Mouse (Mus musculus) gastrocnemius, adult 18-20 months (tissue): ENCODE data around the gene Myo1a. TPM values are rescaled to one million over a fixed set of nuclear protein-coding genes. Genes with fewer than 3 reads are reported as not detected.

ENCODE experiments used
- DNase-seq: peaks from one replicate; pipeline ENCODE4 v3.0.0; 2021; ENCODE audit warnings: low spot score
- total RNA-seq, 2 experiments: library from RNA; stranded (reverse); gene quantifications; 2 replicates each; pipeline ENCODE4 v1.2.3; 2021

Gene Myo1a
- total RNA-seq, 2 experiments from 2014 or later = not detected

GRCm38 (mm10) chr10:127728437-127728836 is 23.5 kb downstream of the Myo1a start:
- DNase-seq = no peak

DNA sequence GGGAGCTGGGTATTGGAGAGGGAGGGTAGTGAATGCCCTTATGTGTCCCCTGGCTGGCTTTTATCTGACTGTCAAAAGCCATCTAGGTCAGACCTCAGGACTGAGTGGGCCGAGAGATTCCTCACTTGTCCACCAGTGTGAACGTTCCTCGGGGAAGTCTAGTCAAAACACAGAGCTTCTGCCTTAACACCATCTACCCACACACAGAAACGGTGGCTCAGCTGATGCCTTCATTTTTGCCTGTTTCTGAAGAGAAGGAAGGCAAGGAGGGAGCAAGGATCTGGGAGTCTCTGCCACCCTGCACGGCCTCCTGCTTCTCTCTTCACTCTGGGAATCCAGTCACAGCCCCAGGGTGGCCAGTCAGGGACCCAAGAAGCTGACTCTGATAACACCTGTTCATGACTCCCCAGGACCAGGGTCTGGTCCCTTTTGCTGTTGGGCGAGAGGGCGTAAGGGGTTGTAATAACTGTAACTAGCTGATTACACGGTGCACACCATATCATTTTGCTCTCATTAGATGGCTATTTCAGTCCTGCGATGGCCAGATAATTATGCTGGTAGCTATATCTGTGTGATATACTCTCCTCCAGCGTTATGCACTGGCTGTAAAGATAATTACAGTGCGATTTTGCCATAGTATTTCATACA is 25.4 kb downstream of the Myo1a start:
- no peak for DNase-seq

GRCm38 (mm10) chr10:127730933-127731310 is 26.0 kb downstream of the Myo1a start:
- no peak for DNase-seq

GRCm38 (mm10) chr10:127731397-127731796 is 26.4 kb downstream of the Myo1a start:
- no peak for DNase-seq

GRCm38 (mm10) chr10:127734434-127734833 is 29.5 kb downstream of the Myo1a start:
- DNase-seq = no peak

DNA sequence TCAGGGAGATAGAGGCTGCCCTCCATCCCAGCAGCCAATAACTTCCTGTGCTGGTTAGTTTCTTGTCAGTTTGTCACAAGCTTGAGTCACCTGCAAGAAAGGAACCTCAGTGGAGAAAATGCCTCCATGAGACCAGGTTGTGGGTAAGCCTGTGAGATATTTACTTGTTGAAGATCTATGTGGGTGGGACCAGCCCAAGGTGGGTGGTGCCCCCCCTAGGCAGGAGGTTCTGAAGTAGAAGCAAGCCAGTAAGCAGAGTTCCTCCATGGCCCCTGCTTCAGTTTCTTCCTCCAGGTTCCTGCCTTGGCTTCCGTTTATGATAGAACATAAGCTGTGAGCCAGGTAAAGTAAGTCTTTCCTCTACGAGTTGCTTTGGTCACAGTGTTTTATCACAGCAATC is 31.3 kb downstream of the Myo1a start:
- no peak for DNase-seq

- no peak for DNase-seq
Measured at GRCm38 (mm10) chr10:127736916-127737315, 31.9 kb downstream of the Myo1a start.

GRCm38 (mm10) chr10:127737552-127737951 is 32.6 kb downstream of the Myo1a start:
- no peak for DNase-seq

DNA sequence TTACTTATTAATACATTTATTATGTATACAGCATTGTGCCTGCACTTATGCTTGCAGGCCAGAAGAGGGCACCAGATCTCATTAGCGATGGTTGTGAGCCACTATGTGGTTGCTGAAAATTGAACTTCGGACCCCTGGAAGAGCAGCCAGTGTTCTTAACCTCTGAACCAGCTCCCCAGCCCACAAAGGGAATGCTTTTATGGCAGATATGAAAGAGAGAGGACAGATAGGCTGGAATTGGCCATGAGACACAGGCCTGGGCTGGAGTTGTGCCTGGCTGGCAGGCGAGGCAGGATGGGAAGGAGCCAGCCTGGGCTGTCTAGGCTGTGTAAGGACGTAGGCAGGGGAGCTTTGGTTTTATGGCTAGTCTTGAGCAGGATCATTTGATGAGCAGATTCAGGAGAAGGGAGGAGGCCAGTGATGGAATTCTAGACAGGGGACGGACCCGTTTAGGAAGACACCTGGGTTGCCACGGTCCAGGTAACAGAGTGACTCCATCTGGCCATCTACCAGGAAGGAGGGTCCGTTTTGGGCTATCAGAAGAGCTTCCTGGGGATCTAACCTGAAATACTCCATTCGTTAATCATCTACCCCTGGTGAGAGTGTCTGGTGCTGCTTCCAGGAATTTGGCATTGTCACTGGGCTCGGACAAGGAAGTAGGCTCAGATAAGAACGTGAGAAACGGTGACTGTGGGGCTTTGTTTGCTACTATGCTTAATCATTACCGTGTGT is 33.3 kb downstream of the Myo1a start:
- DNase-seq = peak; percentile 41

GRCm38 (mm10) chr10:127739083-127739660 is 34.2 kb downstream of the Myo1a start, which contains the start of gene Zbtb39:
Zbtb39 (plus strand) TSS chr10:127739538.
- DNase-seq = peak; percentile 69

DNA sequence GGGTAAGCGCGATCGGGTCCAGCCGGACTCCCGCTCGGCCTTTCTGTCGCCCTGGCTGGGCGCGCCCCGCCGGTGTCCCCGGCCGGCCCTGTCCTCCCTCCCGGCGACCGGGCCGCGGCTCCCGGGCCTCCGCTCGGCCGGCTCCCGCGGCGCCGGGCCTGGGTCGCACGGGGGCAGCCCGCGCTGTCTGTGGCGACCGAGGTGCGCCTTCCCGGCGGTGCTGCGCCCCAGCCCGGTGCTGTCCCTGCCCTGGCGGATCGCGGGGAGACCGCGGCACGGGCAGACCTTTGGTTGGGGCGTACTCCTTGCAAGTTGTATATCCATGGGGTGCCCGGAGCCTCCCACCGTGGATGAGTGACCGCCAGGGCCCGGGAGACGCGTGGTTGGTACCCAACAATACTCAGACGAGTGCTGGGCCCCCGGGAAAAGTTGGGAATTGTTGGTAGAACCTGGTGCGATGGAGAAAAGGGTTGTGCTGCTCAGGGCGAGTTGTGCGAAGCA is 34.7 kb downstream of the Myo1a start:
- no peak for DNase-seq

GRCm38 (mm10) chr10:127744661-127745060 is 39.7 kb downstream of the Myo1a start:
- no peak for DNase-seq

GRCm38 (mm10) chr10:127745886-127746285 is 40.9 kb downstream of the Myo1a start:
- no peak for DNase-seq

GRCm38 (mm10) chr10:127747254-127747653 is 42.3 kb downstream of the Myo1a start:
- no peak for DNase-seq

GRCm38 (mm10) chr10:127748847-127749612 is 44.1 kb downstream of the Myo1a start:
- peak; percentile 24 for DNase-seq

GRCm38 (mm10) chr10:127750136-127750777 is 45.3 kb downstream of the Myo1a start:
- DNase-seq = no peak

GRCm38 (mm10) chr10:127751548-127751947 is 46.6 kb downstream of the Myo1a start, which contains the start of gene Gpr182:
Gpr182 (minus strand) TSS chr10:127751732.
- DNase-seq = no peak

- no peak for DNase-seq
Measured at GRCm38 (mm10) chr10:127754566-127755166, 49.7 kb downstream of the Myo1a start.

DNA sequence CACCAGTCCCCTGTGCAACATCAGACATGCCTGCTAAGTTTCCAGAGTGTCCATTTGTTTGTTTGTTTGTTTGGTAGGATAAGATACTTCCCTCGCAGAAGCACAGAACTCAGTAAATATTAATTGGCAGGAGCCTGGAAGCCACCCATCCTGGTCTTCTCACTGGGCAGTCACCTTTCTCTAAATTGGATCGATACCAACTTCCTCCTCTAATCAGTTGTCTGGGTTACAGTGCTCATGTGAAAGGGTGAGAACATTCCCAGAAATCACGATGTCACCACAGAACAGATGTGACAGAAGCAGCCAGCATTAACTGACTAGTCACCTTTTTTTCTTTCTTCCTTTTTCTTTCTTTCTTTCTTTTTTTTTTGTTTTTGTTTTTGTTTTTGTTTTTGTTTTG is 50.3 kb downstream of the Myo1a start:
- no peak for DNase-seq

DNA sequence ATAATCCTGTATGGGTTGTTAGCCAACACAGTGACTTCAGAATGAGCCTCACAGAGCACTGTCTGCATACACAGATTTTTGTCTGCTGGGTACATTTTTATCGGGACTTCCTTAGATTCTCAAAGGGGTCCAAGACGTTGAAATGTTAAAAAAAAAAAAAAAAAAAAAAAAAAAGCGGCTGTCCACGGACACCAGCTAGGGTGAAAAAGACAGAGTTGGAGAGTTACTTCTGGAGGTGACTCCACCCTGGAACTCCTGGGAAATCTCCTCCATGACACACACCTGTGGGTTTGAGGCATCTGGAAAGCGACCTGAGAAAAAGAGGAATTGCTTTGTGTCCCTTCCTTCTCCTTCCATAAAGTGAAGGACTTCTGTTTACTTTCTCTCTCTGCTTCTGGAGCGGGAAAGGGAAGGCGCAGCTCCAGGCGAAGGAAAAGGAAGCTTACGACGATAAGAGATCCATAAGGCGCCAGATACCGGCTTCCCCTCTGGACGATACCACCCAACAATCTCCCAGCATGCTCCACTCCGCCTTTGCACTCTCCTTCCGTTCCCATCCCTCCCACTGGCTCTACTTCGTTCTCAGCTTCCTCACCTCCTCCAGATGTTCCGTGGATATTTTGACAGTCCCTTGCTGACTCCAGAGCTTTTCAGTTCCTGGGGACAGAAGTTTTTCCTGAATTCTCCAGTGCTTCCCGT is 50.9 kb downstream of the Myo1a start:
- DNase-seq = no peak
